Mouse (Mus musculus) CD8-positive naive resting alpha-beta T cell, adult 57 days (primary cell): ENCODE measurements around the gene Gal3st1. TPM values are rescaled to one million over a fixed set of nuclear protein-coding genes. Genes with fewer than 3 reads are reported as not detected.

Experiments
- total RNA-seq: library from RNA; stranded (reverse); gene quantifications from one replicate; pipeline ENCODE4 v1.2.4, GENCODE M21; 2023

Gene Gal3st1
- not detected for total RNA-seq

DNA sequence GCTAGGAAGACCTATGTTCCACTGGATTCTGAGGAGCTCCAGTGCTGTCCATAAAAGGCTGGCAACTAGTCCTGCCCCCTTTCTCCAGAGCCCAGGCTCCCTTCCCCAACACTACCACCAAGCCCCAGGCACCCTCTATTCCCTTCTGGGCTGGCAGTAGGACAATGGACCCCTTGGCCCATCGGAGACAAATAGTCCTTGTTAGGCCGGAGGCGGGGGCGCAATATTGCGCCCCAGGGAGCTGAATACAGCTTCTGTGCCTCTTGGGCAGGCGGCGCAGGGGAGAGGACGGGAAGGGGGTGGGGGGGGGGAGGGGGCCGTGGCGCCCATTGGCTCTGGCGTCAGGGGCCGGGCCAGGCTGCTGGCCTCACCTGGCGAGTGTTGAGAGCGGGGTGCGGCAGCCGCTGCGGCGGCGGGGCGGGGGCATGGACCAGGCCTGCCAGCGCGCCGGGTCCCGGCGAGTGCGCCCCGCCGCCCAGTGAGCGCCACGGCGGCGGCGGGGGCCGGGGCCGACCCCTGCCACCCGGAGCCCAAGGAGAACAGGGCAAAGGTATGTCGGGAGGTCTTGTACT is at the start of gene Gal3st1:
Gal3st1 (plus strand) TSS at position 346 of the 572 bp plus-strand sequence.

DNA sequence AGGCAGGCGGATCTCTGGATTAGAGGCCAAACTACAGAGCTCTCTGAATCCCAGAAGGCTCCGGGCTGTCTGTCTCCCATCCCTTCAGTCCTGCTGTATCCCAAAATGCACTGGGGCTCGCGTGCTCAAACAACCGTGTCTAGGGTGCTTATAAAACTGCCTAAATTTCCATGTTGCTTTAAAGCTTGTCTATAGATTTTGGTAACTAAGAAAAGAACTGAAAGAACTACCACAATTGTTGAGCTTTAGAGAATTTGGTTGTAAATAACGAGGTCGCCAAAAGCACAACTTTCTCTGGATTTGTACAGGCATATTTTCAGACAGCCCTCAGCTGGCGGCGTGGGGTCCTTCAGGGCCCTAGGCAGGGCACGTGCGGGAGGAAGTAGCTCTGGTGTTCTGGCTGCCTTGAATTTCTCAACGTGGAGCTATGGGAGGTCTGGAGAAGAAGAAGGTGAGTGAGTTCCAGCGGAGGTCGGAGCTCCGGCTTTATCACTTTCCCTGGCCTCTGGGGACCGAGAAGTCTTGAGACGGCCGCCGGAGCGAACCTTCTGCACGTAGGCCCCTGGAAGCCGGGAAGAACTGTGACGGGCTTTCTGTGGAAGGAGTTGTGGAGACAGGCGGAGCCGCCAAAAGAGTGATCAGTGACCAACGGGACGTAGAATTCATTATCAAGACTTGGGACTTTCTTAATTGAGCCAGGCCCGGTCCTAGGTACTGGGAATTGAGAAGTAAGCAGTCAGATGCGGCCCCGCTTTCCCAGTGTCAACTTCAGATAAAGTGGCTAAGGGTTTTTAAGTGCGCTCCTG is 19.6 kb upstream of the Gal3st1 start, which contains the start of gene Pes1:
Pes1 (plus strand) TSS at position 366 of the 806 bp plus-strand sequence.

DNA sequence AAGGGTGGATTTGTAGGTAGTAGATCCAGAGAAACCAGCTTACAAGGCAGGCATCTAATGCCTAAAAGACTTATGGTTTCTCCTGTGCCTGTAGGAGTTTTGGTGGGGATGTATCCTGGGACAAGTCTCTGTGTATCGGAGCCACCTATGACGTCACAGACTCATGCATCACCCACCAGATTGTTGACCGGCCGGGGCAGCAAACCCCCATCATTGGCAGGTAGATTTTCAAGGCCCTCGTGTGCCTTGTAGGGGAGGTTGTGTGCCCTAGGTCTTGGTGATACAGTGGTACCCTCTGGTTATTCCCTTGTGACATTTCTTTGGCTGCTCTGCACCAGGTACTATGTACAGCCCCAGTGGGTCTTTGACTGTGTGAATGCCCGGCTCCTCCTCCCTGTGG is 6.8 kb upstream of the Gal3st1 start, which contains the start of gene 4930556J24Rik:
4930556J24Rik (minus strand) TSS at position 101 of the 400 bp plus-strand sequence.

DNA sequence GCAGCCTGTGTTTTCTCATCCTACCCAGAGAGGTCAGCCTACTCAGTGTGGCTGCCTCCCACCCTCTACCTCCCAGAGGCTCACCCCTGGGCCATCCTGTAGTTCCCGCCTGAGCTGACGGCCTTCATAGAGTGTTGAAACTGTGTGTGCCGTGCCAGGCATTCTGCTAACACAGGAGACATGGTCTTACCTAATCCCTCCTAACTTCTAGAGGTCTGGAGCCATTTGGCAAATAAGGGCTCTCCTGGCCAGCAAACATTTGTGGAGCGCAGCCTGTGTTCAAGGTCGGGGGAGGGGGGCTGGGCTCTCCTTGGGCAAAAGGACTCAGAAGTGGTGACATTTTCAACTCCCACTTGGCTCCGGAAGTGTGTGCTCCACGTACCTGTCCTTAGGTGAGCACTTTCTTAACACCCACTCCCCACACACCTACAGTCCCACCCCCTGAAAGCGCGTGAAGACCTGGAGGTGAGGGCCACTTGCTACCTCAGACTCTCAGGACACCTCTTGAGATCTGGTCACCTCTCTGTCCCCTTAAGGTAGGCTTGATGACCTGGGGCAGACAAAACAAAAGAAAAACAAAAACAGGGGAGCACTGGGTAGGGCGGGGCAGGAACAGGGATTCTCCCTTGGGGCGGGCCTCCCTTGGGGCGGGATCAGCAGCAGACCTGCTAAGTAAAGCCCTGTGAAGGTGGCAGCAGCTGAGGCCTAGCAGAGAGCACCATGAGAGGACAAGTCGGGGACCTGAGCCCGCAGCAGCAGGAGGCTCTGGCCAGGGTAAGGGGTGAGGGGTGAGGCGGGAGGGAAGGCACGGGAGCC is 47.9 kb downstream of the Gal3st1 start, which contains the start of gene Sec14l4:
Sec14l4 (plus strand) TSS at position 337 of the 816 bp plus-strand sequence.

Other genes with a start within 250 kb of the Gal3st1 start
- gene Osbp2, start 119.7 kb upstream of the Gal3st1 start, total RNA-seq, result not detected
- gene 4921536K21Rik, start 88.5 kb upstream of the Gal3st1 start, total RNA-seq, result 0.40 TPM
- gene Dusp18, start 88.4 kb upstream of the Gal3st1 start, total RNA-seq, result 10.3 TPM
- gene Slc35e4, start 69.0 kb upstream of the Gal3st1 start, total RNA-seq, result 4.4 TPM
- 8.6 TPM for gene Tcn2, start 51.5 kb upstream of the Gal3st1 start, total RNA-seq
- 84.3 TPM for gene Pes1, start 19.7 kb upstream of the Gal3st1 start, total RNA-seq
- gene 4930556J24Rik, start 6.9 kb upstream of the Gal3st1 start, total RNA-seq, result not detected
- not detected for gene Sec14l4, start 47.8 kb downstream of the Gal3st1 start, total RNA-seq
- not detected for gene Sec14l3, start 81.2 kb downstream of the Gal3st1 start, total RNA-seq
- gene Mtfp1, start 111.8 kb downstream of the Gal3st1 start, total RNA-seq, result 1.5 TPM
- gene Sec14l2, start 139.8 kb downstream of the Gal3st1 start, total RNA-seq, result 2.0 TPM
- gene Rnf215, start 151.6 kb downstream of the Gal3st1 start, total RNA-seq, result 22.8 TPM
- 9.5 TPM for gene Ccdc157, start 176.7 kb downstream of the Gal3st1 start, total RNA-seq
- gene Sf3a1, start 176.7 kb downstream of the Gal3st1 start, total RNA-seq, result 61.1 TPM
- gene Tbc1d10a, start 203.2 kb downstream of the Gal3st1 start, total RNA-seq, result 44.6 TPM
- 6.7 TPM for gene Castor1, start 234.6 kb downstream of the Gal3st1 start, total RNA-seq